Mouse (Mus musculus) embryonic fibroblast, embryonic 13.5 days (primary cell): ENCODE data around the gene Mrnip. TPM values are rescaled to one million over a fixed set of nuclear protein-coding genes. Genes with fewer than 3 reads are reported as not detected.

Source experiments
- H3K27ac ChIP-seq: 2 replicates; pipeline ENCODE4 v1.5.1; 2012; ENCODE audit warnings: low read length, control low read depth, inconsistent platforms; ENCODE audit not compliant: insufficient read depth
- H3K4me1 ChIP-seq: 2 replicates; pipeline ENCODE4 v1.6.1; 2011; ENCODE audit warnings: low read length; ENCODE audit not compliant: control insufficient read depth, insufficient read depth
- H3K4me3 ChIP-seq: 2 replicates; pipeline ENCODE4 v1.5.1; 2011; ENCODE audit warnings: mild to moderate bottlenecking, control low read depth, low read length; ENCODE audit not compliant: insufficient read depth
- CTCF ChIP-seq: IDR thresholded peaks from 2 replicates; pipeline ENCODE4 v1.5.1; 2011; ENCODE audit warnings: mild to moderate bottlenecking, control low read depth, low read length, moderate library complexity, borderline replicate concordance; ENCODE audit not compliant: insufficient read depth
- POLR2A ChIP-seq: IDR thresholded peaks from 2 replicates; pipeline ENCODE4 v1.6.1; 2011; ENCODE audit warnings: low read depth, mild to moderate bottlenecking, control low read depth, low read length, moderate library complexity
- polyA plus RNA-seq: library from polyadenylated mRNA; stranded (reverse); fragments of >200 nt; gene quantifications from 2 replicates; pipeline ENCODE4 v1.2.4, GENCODE M21; 2011; ENCODE audit warnings: low read depth; ENCODE audit not compliant: missing spikeins, insufficient read length

Gene Mrnip
- polyA plus RNA-seq, 1 experiment: 2.9 TPM

GRCm38 (mm10) chr11:50201590-50201989 lies 27.3 kb downstream of the Mrnip start:
- H3K27ac ChIP-seq: no peak overlapping the region
- no peak for TF ChIP-seq CTCF
- TF ChIP-seq POLR2A: no peak
- no peaks in the 10 kb centered on the region for H3K4me1 ChIP-seq
- H3K4me3 ChIP-seq: no peak overlapping the region

- TF ChIP-seq CTCF: no peak
- no peak for TF ChIP-seq POLR2A
- Histone ChIP-seq H3K27ac (no peak overlapping the region), H3K4me3 (no peak overlapping the region), H3K4me1 (no peaks in the 10 kb centered on the region)
These were observed 29.1 kb downstream of the Mrnip start for GRCm38 (mm10) chr11:50203302-50203827.

GRCm38 (mm10) chr11:50205434-50205833 lies 31.2 kb downstream of the Mrnip start:
- no peak overlapping the region for H3K4me3 ChIP-seq
- no peak overlapping the region for H3K27ac ChIP-seq
- TF ChIP-seq CTCF (no peak), POLR2A (no peak)
- no peaks in the 10 kb centered on the region for H3K4me1 ChIP-seq

GRCm38 (mm10) chr11:50206037-50206436 lies 31.8 kb downstream of the Mrnip start:
- no peak overlapping the region for H3K27ac ChIP-seq
- TF ChIP-seq POLR2A (no peak), CTCF (no peak)
- H3K4me1 ChIP-seq: no peaks in the 10 kb centered on the region
- H3K4me3 ChIP-seq: no peak overlapping the region

- Histone ChIP-seq H3K4me3 (no peak overlapping the region), H3K27ac (no peak overlapping the region), H3K4me1 (peaks cover 5% of the 10 kb centered on the region; the same call in 1 of the 2 replicates)
- TF ChIP-seq POLR2A (no peak), CTCF (no peak)
These were observed 33.1 kb downstream of the Mrnip start for GRCm38 (mm10) chr11:50207344-50207743.

GRCm38 (mm10) chr11:50208039-50208438 lies 33.8 kb downstream of the Mrnip start:
- H3K27ac ChIP-seq: no peak overlapping the region
- peaks cover 12% of the 10 kb centered on the region for H3K4me1 ChIP-seq
- no peak for TF ChIP-seq CTCF
- TF ChIP-seq POLR2A: no peak
- H3K4me3 ChIP-seq: peak overlapping the region; percentile 47

GRCm38 (mm10) chr11:50210101-50210504 lies 35.9 kb downstream of the Mrnip start:
- H3K27ac ChIP-seq: peak overlapping the region; percentile 80
- peak overlapping the region; percentile 85 for H3K4me3 ChIP-seq
- peaks cover 18% of the 10 kb centered on the region for H3K4me1 ChIP-seq
- TF ChIP-seq CTCF (no peak), POLR2A (peak; percentile 32; the same call in 1 of the 2 replicates)

- H3K4me3 ChIP-seq: peak within 1 kb of the TSS; percentile 85
- peak within 1 kb of the TSS; percentile 80 for H3K27ac ChIP-seq
- TF ChIP-seq POLR2A (peak; percentile 99), CTCF (no peak)
- H3K4me1 ChIP-seq: peaks cover 18% of the 10 kb centered on the region
These were observed 36.4 kb downstream of the Mrnip start, which contains the start of the genes Sqstm1 and Mgat4b for GRCm38 (mm10) chr11:50210505-50211151. Gene Sqstm1 (minus strand): TSS chr11:50210827. Gene Mgat4b (plus strand): TSS chr11:50210890.

- 0 out of 2 replicates have a peak overlapping the region, but pooled peaks have one; percentile 85 for H3K4me3 ChIP-seq
- TF ChIP-seq CTCF: no peak
- no peak for TF ChIP-seq POLR2A
- H3K4me1 ChIP-seq: peaks cover 18% of the 10 kb centered on the region
- H3K27ac ChIP-seq: peak overlapping the region; percentile 80
These were observed 37.2 kb downstream of the Mrnip start for GRCm38 (mm10) chr11:50211322-50212059.

- peaks cover 18% of the 10 kb centered on the region for H3K4me1 ChIP-seq
- peak overlapping the region; percentile 80 for H3K27ac ChIP-seq
- no peak for TF ChIP-seq CTCF
- TF ChIP-seq POLR2A: no peak
- H3K4me3 ChIP-seq: no peak overlapping the region
These were observed 38.0 kb downstream of the Mrnip start for GRCm38 (mm10) chr11:50212060-50212739.
